Mouse (Mus musculus) left cerebral cortex, adult 18-20 months (tissue): ENCODE measurements at regions not wholly inside any gene's neighbourhood (a gene's known extent, or its start where the extent isn't known, plus 50 kb on each side); places are given as distances from the start of the nearest gene placed in this dataset.
"Not testable (repeated sequence)": the region's sequence is repeated elsewhere in the genome, so short reads cannot be mapped to it uniquely, and the experiment has no call there.

Source experiments
- DNase-seq, 2 experiments: peaks; one replicate each; pipeline ENCODE4 v3.0.0; 2021 to 2022; ENCODE audit warnings: low spot score in 2 of 2, mixed read lengths in 1 of 2

- DNase-seq, result no peak
Measured at GRCm38 (mm10) chr3:22815842-22816241, 739.4 kb downstream of the Tbl1xr1 start.

GRCm38 (mm10) chr3:22826485-22826884 lies 750.0 kb downstream of the Tbl1xr1 start:
- DNase-seq, result no peak

GRCm38 (mm10) chr3:22838986-22839385 lies 762.5 kb downstream of the Tbl1xr1 start:
- DNase-seq, result no peak

- no peak for DNase-seq
Measured at GRCm38 (mm10) chr3:22850474-22850873, 774.0 kb downstream of the Tbl1xr1 start.

- DNase-seq, result no peak
Measured at GRCm38 (mm10) chr3:22863595-22863994, 787.1 kb downstream of the Tbl1xr1 start.

GRCm38 (mm10) chr3:22877883-22878282 lies 801.4 kb downstream of the Tbl1xr1 start:
- no peak for DNase-seq

GRCm38 (mm10) chr3:22892735-22893134 lies 816.3 kb downstream of the Tbl1xr1 start:
- no peak for DNase-seq

GRCm38 (mm10) chr3:22897651-22898050 lies 821.2 kb downstream of the Tbl1xr1 start:
- no peak for DNase-seq

- no peak for DNase-seq
Measured at GRCm38 (mm10) chr3:22900966-22901365, 824.5 kb downstream of the Tbl1xr1 start.

GRCm38 (mm10) chr3:22928970-22929369 lies 852.5 kb downstream of the Tbl1xr1 start:
- no peak for DNase-seq

GRCm38 (mm10) chr3:22929762-22930519 lies 853.5 kb downstream of the Tbl1xr1 start:
- DNase-seq, result no peak

GRCm38 (mm10) chr3:22945646-22946045 lies 869.2 kb downstream of the Tbl1xr1 start:
- not testable (repeated sequence) for DNase-seq

- DNase-seq, result no peak
Measured at GRCm38 (mm10) chr3:22947181-22947580, 870.7 kb downstream of the Tbl1xr1 start.

GRCm38 (mm10) chr3:22948168-22948768 lies 871.8 kb downstream of the Tbl1xr1 start:
- no peak for DNase-seq

- no peak for DNase-seq
Measured at GRCm38 (mm10) chr3:22957422-22957821, 881.0 kb downstream of the Tbl1xr1 start.

GRCm38 (mm10) chr3:22972681-22973080 lies 896.2 kb downstream of the Tbl1xr1 start:
- no peak for DNase-seq

GRCm38 (mm10) chr3:22976801-22977200 lies 900.3 kb downstream of the Tbl1xr1 start:
- DNase-seq, result no peak

GRCm38 (mm10) chr3:22979896-22980890 lies 903.7 kb downstream of the Tbl1xr1 start:
- DNase-seq, result no peak

- DNase-seq, result no peak
Measured at GRCm38 (mm10) chr3:22982430-22982829, 906.0 kb downstream of the Tbl1xr1 start.

GRCm38 (mm10) chr3:22990136-22990820 lies 913.8 kb downstream of the Tbl1xr1 start:
- DNase-seq, result no peak

- no peak for DNase-seq
Measured at GRCm38 (mm10) chr3:22995228-22995627, 918.8 kb downstream of the Tbl1xr1 start.
